Mouse (Mus musculus) heart, embryonic 12.5 days (tissue): ENCODE data around the gene Creb1. TPM values are rescaled to one million over a fixed set of nuclear protein-coding genes. Genes with fewer than 3 reads are reported as not detected.

Experiments
- ATAC-seq: fragments of 200-750 bp; cut with Nextera tagmentation; 2 replicates; pipeline ENCODE4 v1.8.0; 2017; ENCODE audit warnings: moderate TSS enrichment, moderate library complexity; ENCODE audit not compliant: insufficient number of reproducible peaks, low FRiP score
- H3K27ac ChIP-seq: fragments of 300-500 bp; sonication (generic); 2 replicates; pipeline ENCODE4 v1.5.1; 2016; ENCODE audit warnings: mild to moderate bottlenecking, moderate library complexity; ENCODE audit not compliant: poor library complexity, severe bottlenecking
- H3K27me3 ChIP-seq: fragments of 300-500 bp; sonication (generic); replicated peaks from 2 replicates; pipeline ENCODE4 v1.6.1; 2016; ENCODE audit warnings: mild to moderate bottlenecking, moderate library complexity
- H3K36me3 ChIP-seq: fragments of 300-500 bp; sonication (generic); 2 replicates; pipeline ENCODE4 v1.6.1; 2016; ENCODE audit warnings: mild to moderate bottlenecking, moderate library complexity
- H3K4me1 ChIP-seq: fragments of 300-500 bp; sonication (generic); replicated peaks from 2 replicates; pipeline ENCODE4 v1.6.1; 2016; ENCODE audit warnings: mild to moderate bottlenecking
- H3K4me2 ChIP-seq: fragments of 300-500 bp; sonication (generic); 2 replicates; pipeline ENCODE4 v1.6.1; 2016; ENCODE audit warnings: mild to moderate bottlenecking, moderate library complexity
- H3K4me3 ChIP-seq: fragments of 300-500 bp; sonication (generic); 2 replicates; pipeline ENCODE4 v1.5.1; 2016; ENCODE audit warnings: mild to moderate bottlenecking
- H3K9ac ChIP-seq: fragments of 300-500 bp; sonication (generic); 2 replicates; pipeline ENCODE4 v1.6.1; 2016; ENCODE audit warnings: mild to moderate bottlenecking, moderate library complexity
- H3K9me3 ChIP-seq: fragments of 300-500 bp; sonication (generic); replicated peaks from 2 replicates; pipeline ENCODE4 v1.6.1; 2016; ENCODE audit warnings: mild to moderate bottlenecking, moderate library complexity
- WGBS: fragments of 180-500 bp; shearing (Covaris S2); methylation state at CpG from one replicate; pipeline ENCODE4 v1.1.7; 2016; 5-methylcytosine and 5-hydroxymethylcytosine counted together
- polyA plus RNA-seq: library from polyadenylated mRNA; unstranded; fragments of >200 nt; fragmentation: Nextera tagmentation; extraction: Ambion mirVana; gene quantifications from 2 replicates; pipeline ENCODE4 v1.2.1, GENCODE M21; 2016

Gene Creb1
- polyA plus RNA-seq, 1 experiment from 2014 or later, result 28.9 TPM

DNA sequence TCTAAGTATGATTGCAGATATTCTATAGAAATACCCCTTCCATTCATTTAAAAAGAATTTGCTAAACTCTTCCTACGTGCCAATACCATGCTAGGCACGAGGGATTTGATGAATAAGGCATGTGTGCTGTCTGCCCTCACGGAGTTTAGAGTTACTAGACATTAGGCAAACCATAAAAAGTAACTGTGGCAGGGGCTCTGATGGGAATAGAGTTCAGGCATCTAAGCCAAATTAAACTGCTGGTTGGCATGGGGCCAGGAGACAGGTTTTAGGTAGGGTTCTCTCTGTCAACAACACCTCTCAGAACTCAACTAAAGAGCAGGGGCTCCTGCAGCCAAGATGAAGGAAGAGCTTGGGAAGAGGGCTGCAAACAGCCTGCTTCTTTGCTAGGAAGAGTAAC is 10.7 kb upstream of the Creb1 start:
- Histone ChIP-seq H3K27ac (peak overlapping the region; percentile 43; the same call in 1 of the 2 replicates), H3K4me3 (no peak overlapping the region), H3K9me3 (no peaks in the 10 kb centered on the region), H3K27me3 (no peaks in the 10 kb centered on the region), H3K9ac (no peak overlapping the region), H3K4me1 (peaks cover 30% of the 10 kb centered on the region), H3K36me3 (no peaks in the 10 kb centered on the region; the same call in 1 of the 2 replicates), H3K4me2 (no peak overlapping the region)
- WGBS, result 79% methylated on average over 3 of the region's 3 CpGs
- no peak for ATAC-seq

DNA sequence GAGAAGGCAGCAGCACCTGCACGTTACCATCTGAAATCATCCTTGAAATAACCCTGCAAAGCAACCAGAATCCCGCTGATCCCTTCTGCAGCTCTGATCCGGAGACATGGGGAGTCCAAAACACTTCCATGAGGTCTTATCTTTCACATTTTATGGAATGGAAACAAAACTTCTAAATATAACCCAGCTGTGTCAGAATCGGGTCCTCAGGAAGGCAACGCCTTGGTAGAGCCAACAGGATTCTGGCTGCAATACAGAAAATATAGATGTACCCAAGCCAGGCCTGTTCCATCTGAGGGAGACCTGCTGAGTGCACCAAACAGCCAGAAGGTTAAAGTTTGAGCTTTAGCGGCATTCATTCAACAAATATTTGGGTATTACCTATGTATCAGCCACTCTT is 9.8 kb upstream of the Creb1 start:
- no peaks in the 10 kb centered on the region for H3K9me3 ChIP-seq
- no peak overlapping the region for H3K4me3 ChIP-seq
- H3K9ac ChIP-seq, result no peak overlapping the region
- ATAC-seq, result no peak
- H3K4me1 ChIP-seq, result peaks cover 28% of the 10 kb centered on the region
- H3K4me2 ChIP-seq, result no peak overlapping the region
- H3K36me3 ChIP-seq, result no peaks in the 10 kb centered on the region; the same call in 1 of the 2 replicates
- H3K27ac ChIP-seq, result no peak overlapping the region
- no peaks in the 10 kb centered on the region for H3K27me3 ChIP-seq
- 51% methylated on average over 6 of the region's 6 CpGs for whole genome bisulfite sequencing

DNA sequence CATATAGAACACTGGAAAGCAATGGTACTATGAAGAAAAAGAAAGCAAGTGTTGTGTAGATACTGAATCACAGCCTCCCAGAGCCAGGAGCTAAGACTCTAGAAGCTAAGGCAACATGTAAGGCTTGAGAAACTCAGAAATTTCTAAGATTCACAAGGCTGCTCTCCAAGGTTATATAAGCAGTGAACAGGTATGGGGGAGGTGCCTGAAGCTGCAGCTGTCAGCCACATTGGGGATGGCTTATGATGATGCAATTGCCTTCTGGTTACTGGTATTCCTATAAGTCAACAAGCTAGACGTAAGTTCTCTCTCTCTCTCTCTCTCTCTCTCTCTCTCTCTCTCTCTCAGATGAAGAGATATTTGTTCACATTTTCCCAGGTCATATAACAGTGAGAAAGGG is 9.3 kb upstream of the Creb1 start:
- Histone ChIP-seq H3K4me1 (peaks cover 28% of the 10 kb centered on the region), H3K9ac (no peak overlapping the region), H3K36me3 (no peaks in the 10 kb centered on the region; the same call in 1 of the 2 replicates), H3K9me3 (no peaks in the 10 kb centered on the region), H3K4me2 (no peak overlapping the region), H3K27me3 (no peaks in the 10 kb centered on the region), H3K27ac (no peak overlapping the region), H3K4me3 (no peak overlapping the region)
- ATAC-seq, result no peak
- 78% methylated on average over 1 of the region's 1 CpGs for WGBS

DNA sequence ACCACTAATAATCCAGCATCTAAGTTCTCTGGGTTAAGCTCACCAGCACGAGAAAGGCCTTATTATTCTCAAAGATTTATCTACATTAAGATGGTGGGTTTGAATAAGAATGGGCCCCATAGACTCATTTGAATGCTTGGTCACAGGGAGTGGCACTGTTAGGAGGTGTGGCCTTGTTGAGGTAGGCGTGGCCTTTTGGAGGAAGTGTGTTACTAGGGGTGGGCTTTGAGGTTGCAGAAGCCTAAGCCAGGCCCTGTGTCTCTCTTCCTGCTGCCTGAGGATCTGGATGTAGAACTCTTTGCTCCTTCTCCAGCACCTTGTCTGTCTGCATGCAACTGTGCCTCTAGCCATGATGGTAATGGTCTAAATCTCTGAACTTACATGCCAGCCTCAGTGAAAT is 7.8 kb upstream of the Creb1 start:
- no peak for ATAC-seq
- no peak overlapping the region for H3K4me2 ChIP-seq
- H3K27ac ChIP-seq, result no peak overlapping the region
- peaks cover 3% of the 10 kb centered on the region; the same call in 1 of the 2 replicates for H3K9me3 ChIP-seq
- peaks cover 2% of the 10 kb centered on the region; the same call in 1 of the 2 replicates for H3K36me3 ChIP-seq
- 82% methylated on average over 2 of the region's 2 CpGs for WGBS
- H3K27me3 ChIP-seq, result no peaks in the 10 kb centered on the region
- H3K4me1 ChIP-seq, result peaks cover 23% of the 10 kb centered on the region
- no peak overlapping the region for H3K4me3 ChIP-seq
- H3K9ac ChIP-seq, result no peak overlapping the region

DNA sequence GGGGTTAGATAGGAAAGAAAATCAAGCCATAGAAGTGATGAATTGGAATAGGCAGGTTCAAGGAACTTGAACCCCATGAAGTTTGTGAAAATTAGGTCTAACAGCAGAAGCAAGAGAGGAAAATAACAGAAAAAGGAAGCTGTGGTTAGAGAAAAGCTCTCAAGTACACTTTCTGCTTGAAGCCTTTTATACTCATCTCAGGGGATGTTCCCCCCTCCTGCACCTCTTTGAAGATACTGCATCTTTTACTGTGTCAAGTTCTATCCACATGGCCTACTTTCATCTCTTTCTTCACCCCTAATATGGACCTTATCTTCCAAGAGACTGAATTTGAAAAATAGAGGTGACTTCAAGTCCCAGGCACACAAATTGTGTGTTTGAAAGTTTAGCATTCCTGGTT is 4.8 kb upstream of the Creb1 start:
- peaks cover 2% of the 10 kb centered on the region; the same call in 1 of the 2 replicates for H3K36me3 ChIP-seq
- peaks cover 3% of the 10 kb centered on the region; the same call in 1 of the 2 replicates for H3K9me3 ChIP-seq
- no peak overlapping the region for H3K4me2 ChIP-seq
- no peaks in the 10 kb centered on the region for H3K27me3 ChIP-seq
- ATAC-seq, result no peak
- no peak overlapping the region for H3K9ac ChIP-seq
- no peak overlapping the region for H3K27ac ChIP-seq
- peaks cover 17% of the 10 kb centered on the region for H3K4me1 ChIP-seq
- H3K4me3 ChIP-seq, result no peak overlapping the region

DNA sequence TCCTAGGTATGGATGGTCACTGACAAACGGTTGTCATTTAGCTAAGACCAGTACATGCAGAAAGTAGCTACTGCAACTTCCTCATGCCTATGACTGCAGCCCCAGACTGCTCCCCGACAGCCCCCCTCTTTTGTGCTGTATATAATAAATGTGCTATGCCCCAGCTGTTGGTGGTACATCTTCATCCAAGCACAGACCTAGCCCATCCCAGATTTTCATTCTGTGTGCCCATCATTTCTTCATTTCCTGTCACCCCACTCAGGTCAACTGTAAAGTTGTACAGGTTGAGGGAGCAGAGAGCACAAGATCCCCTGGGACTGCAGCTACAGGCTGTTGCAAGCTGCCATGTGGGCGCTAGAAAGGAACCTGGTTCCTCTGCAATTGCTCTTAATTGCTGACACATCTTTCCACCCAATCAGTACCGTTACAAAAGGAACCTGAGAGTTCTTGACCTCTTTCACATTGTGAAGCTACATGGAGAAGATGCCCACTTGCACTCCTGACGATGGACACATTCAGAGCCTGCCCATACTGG is 2.6 kb upstream of the Creb1 start:
- 89% methylated on average over 5 of the region's 5 CpGs for WGBS
- no peaks in the 10 kb centered on the region for H3K27me3 ChIP-seq
- ATAC-seq, result no peak
- no peak overlapping the region for H3K9ac ChIP-seq
- peaks cover 14% of the 10 kb centered on the region for H3K4me1 ChIP-seq
- no peak overlapping the region for H3K27ac ChIP-seq
- H3K9me3 ChIP-seq, result peaks cover 3% of the 10 kb centered on the region; the same call in 1 of the 2 replicates
- no peak overlapping the region for H3K4me3 ChIP-seq
- H3K36me3 ChIP-seq, result peaks cover 2% of the 10 kb centered on the region; the same call in 1 of the 2 replicates
- no peak overlapping the region for H3K4me2 ChIP-seq

DNA sequence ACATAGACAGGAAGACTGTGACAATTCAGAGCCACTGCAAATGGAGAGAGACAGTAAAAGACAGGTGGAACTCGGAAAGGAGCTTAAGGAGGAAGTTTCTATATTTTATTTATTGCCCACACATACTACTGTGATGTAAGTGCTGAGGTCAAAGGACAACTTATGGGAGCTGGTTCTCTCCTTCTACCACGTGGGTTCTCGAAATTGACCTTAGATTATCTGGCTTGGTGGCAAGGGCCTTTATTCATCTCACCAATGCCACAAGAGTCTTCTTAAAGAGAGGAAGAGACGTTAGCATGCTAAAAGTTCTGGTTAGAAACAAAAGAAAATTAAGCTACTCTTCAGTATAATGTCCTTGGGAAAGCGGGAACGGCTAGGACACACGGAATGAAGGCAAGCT is 897 bp upstream of the Creb1 start:
- 19% methylated on average over 7 of the region's 7 CpGs for WGBS
- ATAC-seq, result no peak
- H3K27ac ChIP-seq, result no peak overlapping the region
- peak overlapping the region; percentile 92 for H3K4me2 ChIP-seq
- H3K4me3 ChIP-seq, result peak overlapping the region; percentile 87
- H3K36me3 ChIP-seq, result 0 out of 2 replicates have a peak, but pooled peaks cover 2% of the 10 kb centered on the region
- no peaks in the 10 kb centered on the region for H3K27me3 ChIP-seq
- H3K9ac ChIP-seq, result peak overlapping the region; percentile 96
- peaks cover 16% of the 10 kb centered on the region for H3K4me1 ChIP-seq
- peaks cover 3% of the 10 kb centered on the region; the same call in 1 of the 2 replicates for H3K9me3 ChIP-seq

DNA sequence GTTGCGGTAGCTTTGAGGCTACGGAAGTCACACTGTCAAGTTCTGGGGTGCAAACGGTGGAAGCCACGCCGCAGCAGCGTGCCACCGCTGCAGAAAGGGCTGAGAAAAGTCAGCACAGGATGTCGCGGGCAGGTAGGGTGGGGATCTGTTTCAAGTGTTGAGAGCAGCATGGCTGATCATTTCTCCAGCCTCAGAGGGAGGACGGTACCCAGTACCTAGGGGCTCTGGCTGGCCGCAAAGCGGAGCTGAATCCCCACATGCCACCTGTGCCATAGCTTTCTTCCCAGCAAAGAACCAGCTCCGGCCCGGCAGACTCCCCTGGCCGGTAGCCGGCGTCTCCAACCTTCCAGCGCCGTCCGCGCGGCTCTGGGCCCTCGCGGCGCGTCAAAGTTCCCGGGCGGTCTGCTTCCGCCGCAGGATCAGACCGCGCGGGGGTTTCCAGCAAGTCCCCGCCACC is 350 bp upstream of the Creb1 start:
- Histone ChIP-seq H3K4me1 (peaks cover 16% of the 10 kb centered on the region), H3K9me3 (peaks cover 3% of the 10 kb centered on the region; the same call in 1 of the 2 replicates), H3K27me3 (no peaks in the 10 kb centered on the region), H3K4me3 (peak overlapping the region; percentile 87), H3K9ac (peak overlapping the region; percentile 96), H3K4me2 (peak overlapping the region; percentile 92), H3K36me3 (0 out of 2 replicates have a peak, but pooled peaks cover 2% of the 10 kb centered on the region), H3K27ac (peak overlapping the region; percentile 100)
- peak; percentile 75 for ATAC-seq
- under 1% methylated on average over 34 of the region's 34 CpGs for WGBS

DNA sequence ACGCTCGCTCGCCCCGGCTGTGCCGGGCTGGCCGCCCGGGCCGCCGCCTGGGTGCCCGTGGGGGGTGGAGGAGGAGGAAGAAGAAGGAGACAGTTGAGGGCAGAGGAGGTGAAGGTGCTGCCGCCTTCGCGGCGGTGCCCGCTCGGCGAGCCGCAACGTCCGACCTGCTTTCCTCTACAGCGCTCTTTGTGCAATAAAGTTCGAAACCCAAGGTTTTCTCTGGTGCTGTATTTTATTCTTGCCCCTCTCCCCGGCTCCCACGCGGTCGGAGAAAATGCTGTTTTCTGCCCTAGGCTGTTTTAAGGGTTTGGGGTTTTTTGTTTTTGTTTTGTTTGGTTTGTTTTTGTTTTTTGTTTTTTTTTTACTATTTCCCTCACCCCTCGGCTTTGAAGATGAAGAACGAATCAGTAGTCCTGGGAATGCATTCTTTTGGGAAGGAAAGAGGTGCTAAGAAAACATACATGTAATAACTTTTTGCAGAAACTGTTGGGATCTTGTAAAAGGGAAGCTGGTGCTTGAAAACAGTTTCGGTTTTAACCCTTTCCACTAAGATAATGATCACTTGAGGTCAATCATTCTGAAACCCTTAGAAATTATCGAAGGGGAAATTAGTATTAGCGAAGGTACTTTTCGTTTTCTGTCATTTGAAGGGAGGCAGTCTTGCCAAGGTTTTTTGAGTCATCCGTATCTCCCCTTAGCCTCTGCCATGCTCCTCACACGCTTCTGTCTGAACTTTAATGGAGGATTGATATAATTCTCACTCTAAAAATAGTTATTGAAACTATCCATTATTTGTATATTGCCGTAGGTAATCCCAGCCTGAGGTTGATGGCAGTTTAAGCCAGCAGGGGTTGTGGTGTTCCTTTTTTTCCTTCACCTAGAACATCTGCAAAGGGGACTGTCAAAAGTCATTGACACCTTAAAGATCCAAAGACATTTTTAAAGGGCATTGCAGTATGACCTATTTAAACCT is 1.3 kb downstream of the Creb1 start:
- Histone ChIP-seq H3K9me3 (no peaks in the 10 kb centered on the region), H3K36me3 (no peaks in the 10 kb centered on the region), H3K4me1 (peaks cover 20% of the 10 kb centered on the region), H3K9ac (peak overlapping the region; percentile 96), H3K27me3 (no peaks in the 10 kb centered on the region), H3K4me3 (peak overlapping the region; percentile 87), H3K4me2 (peak overlapping the region; percentile 81), H3K27ac (peak overlapping the region; percentile 100)
- under 1% methylated on average over 35 of the region's 35 CpGs for WGBS
- no peak; the same call in 1 of the 2 replicates for ATAC-seq

DNA sequence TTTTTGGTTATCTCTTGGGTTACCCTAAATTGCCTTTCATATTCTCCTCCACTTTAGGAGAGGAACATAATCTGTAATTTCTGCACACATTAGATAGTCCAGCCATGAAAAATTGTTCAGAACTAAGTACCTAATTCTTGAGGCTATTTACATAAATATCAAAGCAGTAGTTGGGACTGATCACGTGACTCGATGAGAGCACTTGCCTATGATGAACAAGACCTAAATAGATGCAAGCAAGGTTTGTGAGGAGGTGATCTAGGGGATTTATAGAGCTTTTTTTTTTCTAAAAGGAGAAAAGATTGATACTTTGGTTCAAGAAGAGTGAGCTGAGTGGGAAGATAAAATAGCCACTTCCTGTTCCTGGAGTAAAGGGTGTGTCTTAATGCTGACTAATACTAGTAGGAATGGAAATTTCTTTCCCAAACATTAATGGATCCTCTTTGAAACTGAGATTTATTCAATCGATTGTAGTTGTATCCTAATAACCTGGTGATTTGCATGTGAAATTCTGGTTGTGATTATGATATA is 6.5 kb downstream of the Creb1 start:
- no peak for ATAC-seq
- peaks cover 11% of the 10 kb centered on the region; the same call in 1 of the 2 replicates for H3K4me1 ChIP-seq
- H3K9me3 ChIP-seq, result no peaks in the 10 kb centered on the region
- no peak overlapping the region for H3K27ac ChIP-seq
- H3K36me3 ChIP-seq, result peaks cover 1% of the 10 kb centered on the region; the same call in 1 of the 2 replicates
- no peak overlapping the region for H3K4me3 ChIP-seq
- no peak overlapping the region for H3K4me2 ChIP-seq
- H3K9ac ChIP-seq, result no peak overlapping the region
- 86% methylated on average over 3 of the region's 3 CpGs for WGBS
- H3K27me3 ChIP-seq, result no peaks in the 10 kb centered on the region

DNA sequence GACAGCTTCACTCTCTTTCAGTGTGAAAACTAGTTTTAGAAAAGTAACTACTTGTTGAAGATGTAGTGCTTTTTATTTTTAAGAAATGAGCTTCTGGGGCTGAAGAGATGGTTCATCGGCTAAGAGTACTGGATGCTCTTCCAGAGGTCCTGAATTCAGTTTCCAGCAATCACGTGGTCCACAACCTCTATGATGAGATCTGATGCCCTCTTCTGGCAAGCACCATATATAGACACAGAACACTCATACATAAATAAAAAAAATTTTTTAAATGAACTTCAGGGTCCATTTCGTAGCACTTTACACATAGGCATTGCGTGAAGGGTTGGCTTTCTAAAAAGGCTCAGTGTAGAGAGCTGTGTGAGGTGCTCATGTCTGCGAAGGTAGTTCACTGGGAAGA is 11.3 kb downstream of the Creb1 start:
- WGBS, result 83% methylated on average over 5 of the region's 5 CpGs
- no peaks in the 10 kb centered on the region for H3K9me3 ChIP-seq
- H3K36me3 ChIP-seq, result peaks cover 6% of the 10 kb centered on the region; the same call in 1 of the 2 replicates
- no peak for ATAC-seq
- H3K4me2 ChIP-seq, result no peak overlapping the region
- no peaks in the 10 kb centered on the region for H3K27me3 ChIP-seq
- H3K27ac ChIP-seq, result no peak overlapping the region
- H3K4me1 ChIP-seq, result peaks cover 6% of the 10 kb centered on the region; the same call in 1 of the 2 replicates
- no peak overlapping the region for H3K9ac ChIP-seq
- H3K4me3 ChIP-seq, result no peak overlapping the region
